Mouse (Mus musculus): ENCODE measurements around the gene Slc4a5. TPM values are rescaled to one million over a fixed set of nuclear protein-coding genes. Genes with fewer than 3 reads are reported as not detected.

The Slc4a5 gene
- polyA plus RNA-seq (2015; fragmentation: Nextera tagmentation; extraction: Ambion mirVana): 0.19 and 0.31 TPM in 2 replicates

DNA sequence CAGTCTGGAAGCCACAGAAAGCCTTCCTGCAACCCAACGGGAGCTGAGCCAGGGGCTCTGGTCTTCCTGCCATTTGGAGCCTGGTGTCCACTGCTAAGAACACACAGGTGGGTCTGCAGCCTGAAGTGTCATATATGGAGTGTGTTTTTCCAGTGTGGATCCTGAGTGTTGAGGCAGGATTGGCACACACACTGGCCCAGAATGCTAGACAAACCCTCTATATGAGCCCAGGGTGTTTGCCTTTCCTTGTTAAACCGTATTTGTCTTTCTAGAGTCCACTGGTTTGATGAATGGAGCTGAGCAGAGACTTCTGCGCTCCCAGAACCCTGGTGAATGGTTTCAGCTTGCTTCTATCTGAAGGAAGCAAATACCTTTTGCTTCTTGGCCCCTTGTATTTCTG, at the start of gene Slc4a5:
TSS of gene Slc4a5 (plus strand) at position 15 of the 400 bp plus-strand sequence.

DNA sequence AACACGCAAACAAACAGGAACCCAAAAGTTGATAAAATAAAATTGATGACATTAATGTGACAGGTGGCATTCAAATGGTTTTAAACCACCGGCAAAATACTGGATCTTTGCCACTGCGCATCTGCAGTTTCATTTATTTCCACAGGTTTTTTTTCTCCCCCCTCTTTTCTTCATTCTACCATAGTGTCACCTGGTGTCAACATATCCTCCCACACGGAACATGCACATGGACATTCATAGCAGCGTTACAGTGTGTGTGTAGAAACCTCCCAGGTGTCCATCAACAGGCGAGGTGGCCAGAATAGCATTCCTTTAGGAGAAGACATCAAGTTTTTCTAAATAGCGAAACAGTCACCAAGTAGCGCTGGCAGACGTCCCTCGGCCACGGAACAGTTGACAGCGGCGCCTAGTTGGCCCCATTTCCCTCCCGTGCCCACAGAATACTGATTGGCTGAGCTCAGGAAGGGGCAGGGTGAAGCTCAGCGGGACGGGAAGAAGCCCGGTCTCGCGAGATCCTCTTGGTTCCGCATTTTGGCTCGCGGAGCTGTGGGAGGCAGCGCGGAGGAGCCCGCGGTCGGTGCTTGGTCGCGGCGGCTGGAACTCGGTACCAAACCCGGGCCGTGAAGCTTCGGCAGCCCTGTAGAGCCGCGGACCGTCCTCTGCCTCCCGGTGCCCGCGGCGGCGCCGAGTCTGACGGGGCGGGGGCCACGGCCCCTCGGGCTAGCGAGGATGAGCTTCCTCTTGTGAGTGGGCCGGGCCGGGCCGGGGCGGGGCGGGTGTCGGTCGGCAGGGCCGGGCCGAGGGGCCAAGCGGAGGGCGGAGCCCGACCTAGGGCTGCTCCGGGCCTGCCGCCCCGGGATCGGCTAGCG, 106.1 kb downstream of the Slc4a5 start, which contains the start of the genes Mthfd2 and Mob1a:
TSS of gene Mthfd2 (minus strand) at position 384 of the 869 bp plus-strand sequence.
TSS of gene Mob1a (plus strand) at position 492 of the 869 bp plus-strand sequence.

DNA sequence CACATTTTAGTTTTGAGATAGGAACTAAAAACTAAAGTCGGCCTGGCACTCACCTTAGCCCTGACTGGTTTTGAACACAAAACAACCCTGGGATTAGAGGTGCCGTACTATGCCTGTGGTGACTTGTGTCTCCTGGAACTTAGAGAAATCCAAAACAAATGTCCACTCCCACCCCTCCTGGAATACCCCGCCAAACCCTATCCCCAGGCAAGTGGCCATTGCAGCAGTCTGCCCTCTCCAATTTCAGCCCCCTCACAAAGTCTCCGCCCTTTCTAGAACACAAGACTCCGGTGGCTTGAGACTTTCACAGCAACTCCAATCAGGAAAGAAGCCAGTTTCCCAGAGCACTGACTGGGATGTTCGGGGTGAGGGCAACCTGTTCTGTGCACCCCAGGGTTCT, 129.2 kb downstream of the Slc4a5 start, which contains the start of gene Bola3:
TSS of gene Bola3 (plus strand) at position 275 of the 400 bp plus-strand sequence.

Other genes starting within 250 kb of the Slc4a5 start
- 3.8 and 4.3 TPM in 2 replicates for gene Dok1, start 186.4 kb upstream of the Slc4a5 start, polyA plus RNA-seq (2015; fragmentation: Nextera tagmentation; extraction: Ambion mirVana)
- gene Loxl3, start 185.7 kb upstream of the Slc4a5 start, polyA plus RNA-seq (2015; fragmentation: Nextera tagmentation; extraction: Ambion mirVana): 4.6 and 7.2 TPM in 2 replicates
- 144 and 154 TPM in 2 replicates for gene Aup1, start 165.3 kb upstream of the Slc4a5 start, polyA plus RNA-seq (2015; fragmentation: Nextera tagmentation; extraction: Ambion mirVana)
- gene Htra2, start 164.6 kb upstream of the Slc4a5 start, polyA plus RNA-seq (2015; fragmentation: Nextera tagmentation; extraction: Ambion mirVana): 89.7 and 95.1 TPM in 2 replicates
- gene Dqx1, start 162.0 kb upstream of the Slc4a5 start, polyA plus RNA-seq (2015; fragmentation: Nextera tagmentation; extraction: Ambion mirVana): 0.19 and 0.33 TPM in 2 replicates
- gene Tlx2, start 149.5 kb upstream of the Slc4a5 start, polyA plus RNA-seq (2015; fragmentation: Nextera tagmentation; extraction: Ambion mirVana): 1.5 TPM in 1 of 2 replicates, not detected in the other
- gene Pcgf1, start 142.0 kb upstream of the Slc4a5 start, polyA plus RNA-seq (2015; fragmentation: Nextera tagmentation; extraction: Ambion mirVana): 34.3 and 37.8 TPM in 2 replicates
- not detected in 2 replicates for gene Lbx2, start 133.5 kb upstream of the Slc4a5 start, polyA plus RNA-seq (2015; fragmentation: Nextera tagmentation; extraction: Ambion mirVana)
- 4.3 and 7.1 TPM in 2 replicates for gene Ccdc142, start 118.2 kb upstream of the Slc4a5 start, polyA plus RNA-seq (2015; fragmentation: Nextera tagmentation; extraction: Ambion mirVana)
- 4.7 and 5.3 TPM in 2 replicates for gene Gm42688, start 118.2 kb upstream of the Slc4a5 start, polyA plus RNA-seq (2015; fragmentation: Nextera tagmentation; extraction: Ambion mirVana)
- gene Mrpl53, start 110.8 kb upstream of the Slc4a5 start, polyA plus RNA-seq (2015; fragmentation: Nextera tagmentation; extraction: Ambion mirVana): 129 and 139 TPM in 2 replicates
- 23.1 and 24.7 TPM in 2 replicates for gene Mogs, start 104.3 kb upstream of the Slc4a5 start, polyA plus RNA-seq (2015; fragmentation: Nextera tagmentation; extraction: Ambion mirVana)
- 82.3 and 104 TPM in 2 replicates for gene Wbp1, start 98.3 kb upstream of the Slc4a5 start, polyA plus RNA-seq (2015; fragmentation: Nextera tagmentation; extraction: Ambion mirVana)
- 13.1 and 14.2 TPM in 2 replicates for gene Ino80b, start 94.4 kb upstream of the Slc4a5 start, polyA plus RNA-seq (2015; fragmentation: Nextera tagmentation; extraction: Ambion mirVana)
- 21.9 and 25.3 TPM in 2 replicates for gene Rtkn, start 84.4 kb upstream of the Slc4a5 start, polyA plus RNA-seq (2015; fragmentation: Nextera tagmentation; extraction: Ambion mirVana)
- gene Wdr54, start 63.4 kb upstream of the Slc4a5 start, polyA plus RNA-seq (2015; fragmentation: Nextera tagmentation; extraction: Ambion mirVana): 22.2 and 23.0 TPM in 2 replicates
- 13.4 and 14.9 TPM in 2 replicates for gene 1700003E16Rik, start 63.4 kb upstream of the Slc4a5 start, polyA plus RNA-seq (2015; fragmentation: Nextera tagmentation; extraction: Ambion mirVana)
- 129 and 141 TPM in 2 replicates for gene Dctn1, start 53.9 kb upstream of the Slc4a5 start, polyA plus RNA-seq (2015; fragmentation: Nextera tagmentation; extraction: Ambion mirVana)
- gene Mthfd2, start 106.1 kb downstream of the Slc4a5 start, polyA plus RNA-seq (2015; fragmentation: Nextera tagmentation; extraction: Ambion mirVana): 29.1 and 30.6 TPM in 2 replicates
- 16.4 and 16.8 TPM in 2 replicates for gene Mob1a, start 106.2 kb downstream of the Slc4a5 start, polyA plus RNA-seq (2015; fragmentation: Nextera tagmentation; extraction: Ambion mirVana)
- 84.4 and 102 TPM in 2 replicates for gene Bola3, start 129.3 kb downstream of the Slc4a5 start, polyA plus RNA-seq (2015; fragmentation: Nextera tagmentation; extraction: Ambion mirVana)
- 40.1 and 47.8 TPM in 2 replicates for gene Tet3, start 239.3 kb downstream of the Slc4a5 start, polyA plus RNA-seq (2015; fragmentation: Nextera tagmentation; extraction: Ambion mirVana)

All from neural tube, postnatal 0 days (tissue).